Mouse (Mus musculus): Measurements from ENCODE around the gene Cyp2f2. TPM values are rescaled to one million over a fixed set of nuclear protein-coding genes. Genes with fewer than 3 reads are reported as not detected.

The Cyp2f2 gene
- total and polyA plus RNA-seq, 2 experiments from 2014 or later, result 0.05 TPM; not detected in 1

DNA sequence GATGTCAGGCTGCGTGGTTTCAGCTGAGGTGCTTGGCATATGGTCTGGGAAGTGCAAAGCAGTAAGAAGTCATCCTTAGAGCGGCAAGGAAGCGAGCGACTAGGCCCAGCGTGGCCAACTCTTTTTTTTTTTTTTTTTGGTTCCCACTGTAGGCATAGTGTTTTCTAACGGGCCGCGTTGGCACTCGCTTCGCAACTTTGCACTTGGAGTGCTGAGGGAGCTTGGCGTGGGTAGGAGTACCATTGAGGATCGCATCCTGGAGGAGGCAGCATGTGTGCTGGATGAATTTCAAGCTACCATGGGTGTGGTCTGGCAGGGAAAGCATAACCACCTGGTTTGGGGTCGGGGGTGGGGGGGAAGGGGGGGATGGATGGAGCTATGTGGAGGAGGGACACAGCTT lies 36.3 kb downstream of the Cyp2f2 start:
- 69% methylated on average over 13 of the region's 13 CpGs for WGBS
- H3K9ac ChIP-seq (replicated peaks; ENCODE audit: low read depth, low read length), result no peak overlapping the region
- no peak for ATAC-seq (ENCODE audit: insufficient read depth, low read depth)

DNA sequence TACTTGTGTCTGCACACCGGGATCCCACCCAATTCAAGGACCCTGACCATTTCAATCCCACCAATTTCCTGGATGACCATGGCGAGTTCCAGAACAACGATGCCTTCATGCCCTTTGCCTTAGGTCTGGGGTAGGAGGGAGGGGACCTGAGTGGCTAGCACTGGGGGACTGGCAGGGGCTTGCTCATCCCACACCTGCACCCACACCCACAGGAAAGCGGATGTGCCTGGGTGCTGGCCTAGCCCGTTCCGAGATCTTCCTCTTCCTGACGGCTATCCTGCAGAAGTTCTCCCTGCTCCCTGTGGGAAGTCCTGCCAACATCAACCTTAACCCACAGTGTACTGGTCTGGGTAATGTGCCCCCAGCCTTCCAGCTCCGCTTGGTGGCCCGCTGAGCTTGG lies 38.5 kb downstream of the Cyp2f2 start:
- ATAC-seq (ENCODE audit: insufficient read depth, low read depth) (no peak), DNase-seq (ENCODE audit: low spot score) (no peak)
- Histone ChIP-seq H3K4me3 (ENCODE audit: low read depth, low read length) (no peak overlapping the region), H3K27me3 (ENCODE audit: control insufficient read depth, insufficient read depth, low read length) (no peaks in the 10 kb centered on the region), H3K4me1 (ENCODE audit: control insufficient read depth, insufficient read depth) (peaks cover 5% of the 10 kb centered on the region), H3K9me3 (replicated peaks; ENCODE audit: control insufficient read depth, low read length) (no peaks in the 10 kb centered on the region), H3K27ac (ENCODE audit: low read depth) (no peak overlapping the region), H3K4me2 (ENCODE audit: low read depth, low read length) (no peak overlapping the region), H3K9ac (replicated peaks; ENCODE audit: low read depth, low read length) (no peak overlapping the region), H3K36me3 (replicated peaks; ENCODE audit: control insufficient read depth, insufficient read depth, low read length) (peaks cover 26% of the 10 kb centered on the region)
- TF ChIP-seq EP300 (IDR thresholded peaks at IDR 0.05; ENCODE audit: low read depth) (no peak), CTCF (IDR thresholded peaks at IDR 0.05; ENCODE audit: low read depth) (no peak)
- 94% methylated on average over 9 of the region's 9 CpGs for WGBS

More for the DNA sequence above, 36.3 kb downstream of the Cyp2f2 start:
- TF ChIP-seq EP300 (IDR thresholded peaks at IDR 0.05; ENCODE audit: low read depth) (no peak), CTCF (IDR thresholded peaks at IDR 0.05; ENCODE audit: low read depth) (no peak)
- H3K27ac ChIP-seq (ENCODE audit: low read depth), result no peak overlapping the region
- H3K4me3 ChIP-seq (ENCODE audit: low read depth, low read length), result no peak overlapping the region
- H3K9me3 ChIP-seq (replicated peaks; ENCODE audit: control insufficient read depth, low read length), result no peaks in the 10 kb centered on the region
- no peaks in the 10 kb centered on the region for H3K27me3 ChIP-seq (ENCODE audit: control insufficient read depth, insufficient read depth, low read length)
- no peaks in the 10 kb centered on the region for H3K4me1 ChIP-seq (ENCODE audit: control insufficient read depth, insufficient read depth)
- peaks cover 26% of the 10 kb centered on the region for H3K36me3 ChIP-seq (replicated peaks; ENCODE audit: control insufficient read depth, insufficient read depth, low read length)
- H3K4me2 ChIP-seq (ENCODE audit: low read depth, low read length), result no peak overlapping the region
- DNase-seq (ENCODE audit: low spot score), result no peak

DNA sequence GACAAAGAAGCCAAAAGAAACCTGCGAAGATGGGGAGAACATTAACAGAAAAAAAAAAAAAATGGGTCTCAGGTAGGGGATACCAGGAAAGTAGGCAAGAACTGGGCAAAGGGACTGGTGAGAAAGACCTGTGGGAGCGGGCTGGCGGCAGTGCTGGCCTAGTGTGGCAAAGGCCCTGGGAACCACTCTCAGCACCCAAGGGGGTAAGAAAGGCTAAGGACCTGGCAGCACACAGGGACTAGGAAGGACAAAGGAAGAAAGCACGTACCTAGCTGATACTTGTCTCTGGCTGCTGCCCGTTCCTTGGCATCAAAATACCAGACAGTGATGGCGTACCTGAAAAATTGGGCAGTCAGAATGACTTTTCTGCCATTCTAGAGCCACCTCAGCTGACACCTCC lies 39.5 kb downstream of the Cyp2f2 start:
- Histone ChIP-seq H3K4me2 (ENCODE audit: low read depth, low read length) (no peak overlapping the region), H3K27me3 (ENCODE audit: control insufficient read depth, insufficient read depth, low read length) (no peaks in the 10 kb centered on the region), H3K9me3 (replicated peaks; ENCODE audit: control insufficient read depth, low read length) (no peaks in the 10 kb centered on the region), H3K9ac (replicated peaks; ENCODE audit: low read depth, low read length) (no peak overlapping the region), H3K36me3 (replicated peaks; ENCODE audit: control insufficient read depth, insufficient read depth, low read length) (peaks cover 28% of the 10 kb centered on the region), H3K4me3 (ENCODE audit: low read depth, low read length) (no peak overlapping the region), H3K27ac (ENCODE audit: low read depth) (no peak overlapping the region), H3K4me1 (ENCODE audit: control insufficient read depth, insufficient read depth) (peaks cover 15% of the 10 kb centered on the region)
- 95% methylated on average over 6 of the region's 6 CpGs for WGBS
- no peak for TF ChIP-seq CTCF (IDR thresholded peaks at IDR 0.05; ENCODE audit: low read depth)
- no peak for TF ChIP-seq EP300 (IDR thresholded peaks at IDR 0.05; ENCODE audit: low read depth)
- DNase-seq (ENCODE audit: low spot score) (no peak), ATAC-seq (ENCODE audit: insufficient read depth, low read depth) (no peak)

DNA sequence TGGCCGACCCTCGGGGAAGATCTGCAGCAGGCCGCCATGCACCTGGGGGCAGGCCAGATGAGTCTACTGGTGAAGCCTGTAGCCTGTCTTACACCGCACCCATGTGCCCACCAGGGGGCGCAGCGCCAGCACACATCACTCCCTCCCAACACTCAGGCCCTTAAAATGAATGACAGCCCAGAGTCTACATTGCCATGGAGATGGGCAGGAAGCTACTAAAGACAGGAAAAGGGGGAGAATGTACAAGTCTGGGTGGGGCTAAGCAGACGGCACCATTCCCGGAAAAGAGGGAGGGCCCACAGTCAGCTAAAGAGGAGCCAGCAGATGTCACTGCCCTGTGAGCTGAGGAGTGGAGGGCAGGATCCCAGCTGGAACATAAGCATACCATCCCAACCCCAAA lies 40.2 kb downstream of the Cyp2f2 start:
- ATAC-seq (ENCODE audit: insufficient read depth, low read depth) (peak; percentile 89), DNase-seq (ENCODE audit: low spot score) (peak; percentile 89)
- 18% methylated on average over 8 of the region's 8 CpGs for WGBS
- H3K4me2 ChIP-seq (ENCODE audit: low read depth, low read length), result no peak overlapping the region
- H3K4me3 ChIP-seq (ENCODE audit: low read depth, low read length), result no peak overlapping the region
- peaks cover 34% of the 10 kb centered on the region for H3K36me3 ChIP-seq (replicated peaks; ENCODE audit: control insufficient read depth, insufficient read depth, low read length)
- 0 out of 2 replicates have a peak overlapping the region, but pooled peaks have one; percentile 4 for H3K27ac ChIP-seq (ENCODE audit: low read depth)
- no peaks in the 10 kb centered on the region for H3K9me3 ChIP-seq (replicated peaks; ENCODE audit: control insufficient read depth, low read length)
- H3K9ac ChIP-seq (replicated peaks; ENCODE audit: low read depth, low read length), result no peak overlapping the region
- no peaks in the 10 kb centered on the region for H3K27me3 ChIP-seq (ENCODE audit: control insufficient read depth, insufficient read depth, low read length)
- TF ChIP-seq EP300 (IDR thresholded peaks at IDR 0.05; ENCODE audit: low read depth), result no peak
- peak; percentile 98 for TF ChIP-seq CTCF (IDR thresholded peaks at IDR 0.05; ENCODE audit: low read depth)
- peaks cover 21% of the 10 kb centered on the region for H3K4me1 ChIP-seq (ENCODE audit: control insufficient read depth, insufficient read depth)

GRCm38 (mm10) chr7:27160921-27161320 lies 41.2 kb downstream of the Cyp2f2 start:
- Histone ChIP-seq H3K9ac (replicated peaks; ENCODE audit: low read depth, low read length) (no peak overlapping the region), H3K36me3 (replicated peaks; ENCODE audit: control insufficient read depth, insufficient read depth, low read length) (peaks cover 35% of the 10 kb centered on the region), H3K4me3 (ENCODE audit: low read depth, low read length) (no peak overlapping the region), H3K27me3 (ENCODE audit: control insufficient read depth, insufficient read depth, low read length) (no peaks in the 10 kb centered on the region), H3K4me2 (ENCODE audit: low read depth, low read length) (no peak overlapping the region), H3K9me3 (replicated peaks; ENCODE audit: control insufficient read depth, low read length) (no peaks in the 10 kb centered on the region), H3K4me1 (ENCODE audit: control insufficient read depth, insufficient read depth) (peaks cover 31% of the 10 kb centered on the region), H3K27ac (ENCODE audit: low read depth) (no peak overlapping the region)
- no peak for DNase-seq (ENCODE audit: low spot score)
- TF ChIP-seq EP300 (IDR thresholded peaks at IDR 0.05; ENCODE audit: low read depth), result no peak
- TF ChIP-seq CTCF (IDR thresholded peaks at IDR 0.05; ENCODE audit: low read depth), result no peak
- no peak for ATAC-seq (ENCODE audit: insufficient read depth, low read depth)
- WGBS, result 83% methylated on average over 3 of the region's 3 CpGs

GRCm38 (mm10) chr7:27161744-27162143 lies 42.0 kb downstream of the Cyp2f2 start:
- Histone ChIP-seq H3K4me1 (ENCODE audit: control insufficient read depth, insufficient read depth) (peaks cover 31% of the 10 kb centered on the region), H3K4me3 (ENCODE audit: low read depth, low read length) (no peak overlapping the region), H3K27ac (ENCODE audit: low read depth) (no peak overlapping the region), H3K9me3 (replicated peaks; ENCODE audit: control insufficient read depth, low read length) (no peaks in the 10 kb centered on the region), H3K36me3 (replicated peaks; ENCODE audit: control insufficient read depth, insufficient read depth, low read length) (peaks cover 35% of the 10 kb centered on the region), H3K4me2 (ENCODE audit: low read depth, low read length) (no peak overlapping the region), H3K27me3 (ENCODE audit: control insufficient read depth, insufficient read depth, low read length) (no peaks in the 10 kb centered on the region), H3K9ac (replicated peaks; ENCODE audit: low read depth, low read length) (no peak overlapping the region)
- ATAC-seq (ENCODE audit: insufficient read depth, low read depth) (no peak), DNase-seq (ENCODE audit: low spot score) (no peak)
- WGBS, result 76% methylated on average over 4 of the region's 4 CpGs
- TF ChIP-seq CTCF (IDR thresholded peaks at IDR 0.05; ENCODE audit: low read depth) (no peak), EP300 (IDR thresholded peaks at IDR 0.05; ENCODE audit: low read depth) (no peak)

All from heart, postnatal 0 days (tissue).